Mouse (Mus musculus) forebrain, postnatal 0 days (tissue): ENCODE results near the gene Idnk. TPM values are rescaled to one million over a fixed set of nuclear protein-coding genes. Genes with fewer than 3 reads are reported as not detected.
A peak's percentile ranks its signal among the peaks of the same experiment; 100 is the strongest.

Experiments used
- ATAC-seq: fragments of 200-750 bp; cut with Nextera tagmentation; 2 replicates; pipeline ENCODE4 v1.8.0; 2017; ENCODE audit warnings: mild to moderate bottlenecking, moderate library complexity
- DNase-seq: peaks from one replicate; pipeline ENCODE4 v3.0.0-alpha.2; 2015
- H3K27ac ChIP-seq: fragments of 300-500 bp; sonication (generic); 2 replicates; pipeline ENCODE4 v1.5.1; 2014; ENCODE audit warnings: low read depth, mild to moderate bottlenecking, antibody characterized with exemption, low read length, moderate library complexity, mixed read lengths
- H3K27me3 ChIP-seq: fragments of 300-500 bp; sonication (generic); 2 replicates; pipeline ENCODE4 v1.6.1; 2014; ENCODE audit warnings: mild to moderate bottlenecking, low read length, mixed read lengths; ENCODE audit not compliant: insufficient read depth
- H3K36me3 ChIP-seq: fragments of 300-500 bp; sonication (generic); 2 replicates; pipeline ENCODE4 v1.6.1; 2014; ENCODE audit warnings: mild to moderate bottlenecking, moderate library complexity; ENCODE audit not compliant: insufficient read depth
- H3K4me1 ChIP-seq: fragments of 300-500 bp; sonication (generic); 2 replicates; pipeline ENCODE4 v1.6.1; 2014; ENCODE audit warnings: antibody characterized with exemption; ENCODE audit not compliant: insufficient read depth
- H3K4me2 ChIP-seq: fragments of 300-500 bp; sonication (generic); 2 replicates; pipeline ENCODE4 v1.6.1; 2014; ENCODE audit warnings: low read depth, mild to moderate bottlenecking, moderate library complexity
- H3K4me3 ChIP-seq: fragments of 300-500 bp; sonication (generic); 2 replicates; pipeline ENCODE4 v1.5.1; 2014; ENCODE audit warnings: low read depth, low read length, mixed read lengths
- H3K9ac ChIP-seq: fragments of 300-500 bp; sonication (generic); 2 replicates; pipeline ENCODE4 v1.6.1; 2014; ENCODE audit warnings: mild to moderate bottlenecking
- H3K9me3 ChIP-seq: fragments of 300-500 bp; sonication (generic); 2 replicates; pipeline ENCODE4 v1.6.1; 2016; ENCODE audit warnings: low read length
- CTCF ChIP-seq: sonication (generic); IDR thresholded peaks from 2 replicates; pipeline ENCODE4 v1.5.1; 2016; ENCODE audit warnings: antibody characterized with exemption, control low read depth, low read depth
- WGBS: fragments of 180-500 bp; shearing (Covaris S2); extraction: QIAGEN DNeasy Blood & Tissue Kit; methylation state at CpG from one replicate; pipeline ENCODE4 v1.1.7; 2014; 5-methylcytosine and 5-hydroxymethylcytosine counted together
- polyA plus RNA-seq: library from polyadenylated mRNA; unstranded; fragments of >200 nt; fragmentation: Nextera tagmentation; extraction: Ambion mirVana; gene quantifications from 2 replicates; pipeline ENCODE4 v1.2.1, GENCODE M21; 2015
- total RNA-seq: library from RNA; depleted of rRNA; stranded (reverse); fragments of >200 nt; gene quantifications from 2 replicates; pipeline ENCODE4 v1.2.3, GENCODE M21; 2014

The Idnk gene
- total and polyA plus RNA-seq, 2 experiments from 2014 or later, result 20.0 to 46.9 TPM

DNA sequence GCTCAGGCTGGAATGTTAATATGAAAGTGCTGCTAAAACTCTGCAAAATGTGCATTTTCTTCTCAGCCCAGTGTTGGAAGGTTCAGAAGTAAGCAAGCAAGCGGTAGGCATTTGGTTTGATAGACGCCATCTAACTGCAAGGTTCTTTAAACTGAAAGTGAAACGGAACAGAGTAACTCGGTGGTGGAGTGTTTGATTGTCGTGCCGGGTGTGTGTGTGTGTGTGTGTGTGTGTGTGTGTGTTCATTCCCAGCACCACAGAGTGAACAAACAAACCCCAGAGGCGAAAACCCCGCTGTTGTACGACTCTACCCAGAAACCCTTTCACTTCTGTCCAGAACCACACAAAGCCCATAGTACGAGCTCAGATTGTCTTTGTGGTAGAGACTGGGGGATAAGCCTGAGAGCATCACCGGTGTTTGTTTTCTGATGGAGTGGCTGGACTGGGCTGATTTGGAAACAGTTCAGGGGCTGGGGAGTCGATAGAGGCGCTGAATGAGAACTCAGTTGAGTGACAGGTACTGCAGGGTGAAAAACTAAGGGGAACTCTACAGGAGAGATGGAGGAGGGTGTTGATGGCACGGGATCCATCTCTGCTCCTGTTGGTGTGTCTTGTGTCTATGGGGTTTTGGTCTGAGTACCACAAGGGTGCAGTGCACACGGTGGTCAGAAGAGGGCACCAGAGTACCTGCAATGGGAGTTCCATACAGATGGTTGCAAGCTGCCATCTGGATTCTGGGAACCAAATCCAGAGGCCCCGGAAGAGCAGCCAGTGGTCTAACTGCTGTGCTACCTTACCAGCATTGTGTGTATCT lies 857 bp downstream of the Idnk start:
- ATAC-seq (peak; percentile 83), DNase-seq (peak; percentile 94)
- peak; percentile 96 for TF ChIP-seq CTCF
- Histone ChIP-seq H3K9me3 (no peaks in the 10 kb centered on the region), H3K4me3 (peak overlapping the region; percentile 73), H3K36me3 (peaks cover 13% of the 10 kb centered on the region; the same call in 1 of the 2 replicates), H3K27ac (peak overlapping the region; percentile 62), H3K9ac (peak overlapping the region; percentile 83), H3K4me2 (peak overlapping the region; percentile 97), H3K4me1 (0 out of 2 replicates have a peak, but pooled peaks cover 5% of the 10 kb centered on the region), H3K27me3 (no peaks in the 10 kb centered on the region)
- 6% methylated on average over 16 of the region's 16 CpGs for WGBS

DNA sequence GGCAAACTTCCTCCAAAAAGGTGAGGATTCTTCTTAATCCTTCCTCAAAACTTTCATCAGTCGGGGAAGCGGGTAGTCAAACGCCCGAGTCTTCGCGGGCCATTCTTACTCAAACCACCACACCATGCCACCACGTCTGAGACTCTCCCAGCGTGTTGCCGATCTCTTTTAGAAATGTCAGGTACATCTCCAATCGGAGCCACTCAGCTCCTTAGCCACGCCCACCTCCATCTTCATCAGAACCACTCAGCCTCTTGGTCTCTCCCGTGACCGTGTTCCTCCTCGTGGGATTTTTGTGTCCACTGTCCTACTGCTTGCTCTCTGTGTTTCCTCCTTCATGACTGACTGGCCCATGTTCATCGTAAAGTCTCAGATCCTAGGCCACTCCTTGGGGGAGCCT lies 3.3 kb downstream of the Idnk start:
- 97% methylated on average over 15 of the region's 15 CpGs for WGBS
- Histone ChIP-seq H3K27me3 (no peaks in the 10 kb centered on the region), H3K27ac (no peak overlapping the region), H3K36me3 (peaks cover 13% of the 10 kb centered on the region; the same call in 1 of the 2 replicates), H3K9ac (no peak overlapping the region), H3K4me2 (no peak overlapping the region), H3K9me3 (no peaks in the 10 kb centered on the region), H3K4me3 (no peak overlapping the region), H3K4me1 (0 out of 2 replicates have a peak, but pooled peaks cover 5% of the 10 kb centered on the region)
- ATAC-seq (no peak), DNase-seq (no peak)
- no peak for TF ChIP-seq CTCF

DNA sequence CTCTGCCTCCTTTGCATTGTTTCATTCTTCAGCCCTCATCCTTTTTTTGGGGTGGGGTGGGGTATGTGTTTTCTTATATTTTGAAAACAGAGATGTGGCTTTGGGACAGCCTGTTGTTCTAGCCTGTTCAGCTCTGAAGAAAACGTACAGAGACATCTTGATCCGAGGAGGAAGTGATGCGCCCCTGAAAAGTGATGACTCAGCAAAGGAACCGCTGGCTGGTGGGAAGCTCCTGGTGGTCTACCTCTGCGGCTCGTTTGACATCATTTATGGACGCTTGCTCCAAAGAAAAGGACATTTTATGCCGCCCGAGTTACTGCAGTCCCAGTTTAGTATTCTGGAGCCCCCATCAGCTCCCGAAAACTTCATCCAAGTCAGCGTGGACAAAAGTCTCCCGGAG lies 5.9 kb downstream of the Idnk start:
- Histone ChIP-seq H3K4me1 (no peaks in the 10 kb centered on the region), H3K4me2 (no peak overlapping the region), H3K36me3 (peaks cover 13% of the 10 kb centered on the region; the same call in 1 of the 2 replicates), H3K9me3 (no peaks in the 10 kb centered on the region), H3K4me3 (no peak overlapping the region), H3K27ac (no peak overlapping the region), H3K9ac (no peak overlapping the region), H3K27me3 (no peaks in the 10 kb centered on the region)
- no peak for ATAC-seq
- 94% methylated on average over 12 of the region's 12 CpGs for WGBS
- no peak for TF ChIP-seq CTCF
- no peak for DNase-seq

DNA sequence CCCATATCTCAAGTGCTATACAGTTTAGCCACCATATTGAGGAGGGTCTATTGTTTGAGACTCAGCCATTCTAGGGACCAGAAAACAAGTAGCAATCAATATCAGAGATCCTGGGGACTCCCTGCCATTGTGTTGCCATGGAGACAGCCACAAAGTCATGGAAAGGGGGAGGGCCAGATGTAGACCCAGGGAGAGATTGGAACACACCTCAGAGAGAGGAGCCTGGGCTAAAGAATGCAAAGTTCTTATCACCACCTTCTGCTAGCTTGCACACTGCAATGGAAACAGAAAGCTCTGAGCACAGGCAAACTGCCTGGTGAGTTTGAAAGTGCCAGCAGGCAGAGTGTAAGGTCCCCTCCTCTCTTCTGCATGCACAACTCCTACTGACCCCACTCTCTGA lies 10.7 kb downstream of the Idnk start:
- TF ChIP-seq CTCF, result no peak
- no peaks in the 10 kb centered on the region for H3K9me3 ChIP-seq
- no peak overlapping the region for H3K4me3 ChIP-seq
- no peak; the same call in 1 of the 2 replicates for ATAC-seq
- H3K4me2 ChIP-seq, result no peak overlapping the region
- no peaks in the 10 kb centered on the region for H3K4me1 ChIP-seq
- H3K9ac ChIP-seq, result no peak overlapping the region
- DNase-seq, result no peak
- no peak overlapping the region for H3K27ac ChIP-seq
- H3K27me3 ChIP-seq, result no peaks in the 10 kb centered on the region
- H3K36me3 ChIP-seq, result peaks cover 10% of the 10 kb centered on the region

DNA sequence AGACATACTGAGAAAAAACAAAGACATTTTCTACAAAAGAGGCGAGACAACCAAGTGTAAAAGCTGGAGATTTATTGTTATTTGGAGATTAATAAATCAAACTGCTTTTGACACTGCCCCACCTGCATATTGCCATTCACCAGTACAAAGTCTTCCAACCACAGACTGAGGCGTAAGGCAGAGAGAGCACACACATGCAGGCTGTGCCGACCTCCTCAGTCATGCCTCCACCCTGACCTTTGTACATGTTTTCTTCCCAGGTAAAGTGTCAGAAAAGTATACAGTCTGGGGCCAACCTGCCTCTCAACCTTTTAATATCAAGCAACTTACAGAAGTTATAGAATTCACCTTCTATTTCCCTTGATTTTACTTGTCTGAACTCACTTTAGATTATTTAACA lies 18.7 kb downstream of the Idnk start:
- Histone ChIP-seq H3K9ac (no peak overlapping the region), H3K4me2 (no peak overlapping the region), H3K36me3 (peaks cover 55% of the 10 kb centered on the region), H3K27me3 (no peaks in the 10 kb centered on the region), H3K4me3 (no peak overlapping the region), H3K9me3 (no peaks in the 10 kb centered on the region), H3K27ac (no peak overlapping the region), H3K4me1 (no peaks in the 10 kb centered on the region)
- TF ChIP-seq CTCF, result no peak
- DNase-seq, result no peak
- WGBS, result 92% methylated on average over 3 of the region's 3 CpGs
- no peak for ATAC-seq

DNA sequence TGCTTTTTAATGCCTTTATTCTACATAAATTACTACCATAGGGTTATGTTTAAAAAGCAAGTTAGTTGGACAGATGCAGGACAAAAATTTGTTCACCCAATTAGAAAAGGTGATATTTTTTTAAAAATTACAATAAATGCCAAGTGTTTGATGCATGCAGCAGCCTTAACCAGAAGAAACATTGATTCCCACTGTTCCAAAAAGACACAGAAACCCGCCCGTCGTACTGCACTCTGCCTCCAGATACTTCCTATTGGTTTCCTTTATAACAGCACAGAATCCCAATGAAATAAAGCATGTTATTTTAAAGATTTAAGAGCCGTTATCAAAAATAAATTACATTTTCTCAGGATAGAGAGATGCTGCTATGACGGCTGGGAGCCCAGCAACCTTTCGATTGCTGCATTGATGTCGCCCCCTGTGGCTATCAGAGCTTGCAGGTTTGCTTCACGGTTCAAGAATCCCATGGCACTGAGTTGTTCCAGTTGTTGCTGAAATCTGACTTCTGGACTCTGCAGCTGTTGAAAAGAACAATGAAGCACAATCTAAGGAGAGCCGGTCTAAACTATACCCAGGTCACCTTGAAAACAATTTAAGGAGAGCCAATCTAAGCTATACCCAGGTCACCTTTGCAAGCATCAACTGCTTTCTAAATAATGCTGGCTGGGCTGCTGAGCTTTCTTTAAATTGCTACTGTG lies 20.2 kb downstream of the Idnk start:
- no peak for ATAC-seq
- no peak overlapping the region for H3K4me2 ChIP-seq
- TF ChIP-seq CTCF, result peak; percentile 13; the same call in 1 of the 2 replicates

More for the DNA sequence above, 20.2 kb downstream of the Idnk start:
- H3K4me1 ChIP-seq, result no peaks in the 10 kb centered on the region
- no peaks in the 10 kb centered on the region for H3K9me3 ChIP-seq
- WGBS, result 87% methylated on average over 9 of the region's 9 CpGs
- no peak overlapping the region for H3K4me3 ChIP-seq
- no peak overlapping the region for H3K9ac ChIP-seq
- H3K36me3 ChIP-seq, result peaks cover 57% of the 10 kb centered on the region
- H3K27ac ChIP-seq, result no peak overlapping the region
- no peaks in the 10 kb centered on the region for H3K27me3 ChIP-seq
- DNase-seq, result no peak
